Mouse (Mus musculus) layer of hippocampus, adult 8-10 months (tissue): Measurements from ENCODE around the gene Olfr1287. TPM values are rescaled to one million over a fixed set of nuclear protein-coding genes. Genes with fewer than 3 reads are reported as not detected.

Experiments
- DNase-seq, 2 experiments: peaks; one replicate each; pipeline ENCODE4 v3.0.0; 2022; ENCODE audit warnings: low spot score in 2 of 2
- total RNA-seq, 4 experiments: library from RNA; stranded (reverse); gene quantifications; 2 replicates each; pipeline ENCODE4 v1.2.4; 2022

The Olfr1287 gene
- not detected for total RNA-seq

DNA sequence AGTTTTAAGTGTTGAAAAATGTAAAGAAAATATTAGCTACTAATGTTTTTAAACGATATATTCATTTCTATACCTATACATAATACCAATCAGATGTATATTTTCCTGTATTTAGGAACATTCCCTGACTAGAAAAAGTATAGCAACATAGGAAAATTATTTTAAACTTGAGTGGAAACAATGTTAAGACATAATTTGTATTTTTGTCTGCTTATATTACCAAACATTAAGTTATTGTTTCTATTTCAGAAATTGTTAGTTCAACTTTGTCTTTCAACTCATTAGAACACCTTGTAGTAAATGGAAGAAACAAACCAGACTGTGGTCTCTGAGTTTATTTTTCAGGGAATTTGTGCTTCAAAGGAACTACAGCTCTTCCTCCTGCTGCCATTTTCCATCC lies at the start of gene Olfr1287:
Olfr1287 (plus strand) TSS at position 301 of the 400 bp plus-strand sequence.
- no peak for DNase-seq

DNA sequence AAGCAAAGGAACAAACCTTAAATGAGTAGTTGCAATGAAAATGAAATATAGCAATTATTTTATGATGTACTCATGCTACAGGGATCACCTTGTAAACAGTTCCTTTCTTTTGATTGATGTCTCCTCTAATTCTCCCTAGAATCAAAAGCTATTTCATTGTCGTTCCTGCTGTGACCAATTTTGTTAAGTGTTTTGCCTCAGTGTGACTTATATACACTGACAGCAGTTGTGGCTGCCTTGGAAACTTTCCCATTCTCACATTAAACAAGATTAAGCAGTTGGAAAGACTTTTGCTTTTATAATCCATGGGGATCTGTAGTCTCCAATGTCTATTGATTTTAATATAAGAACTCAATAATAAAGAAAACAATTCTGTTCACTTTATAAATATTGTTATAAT lies 26.0 kb upstream of the Olfr1287 start, which contains the start of gene Olfr1286:
Olfr1286 (minus strand) TSS at position 185 of the 400 bp plus-strand sequence.
- no peak for DNase-seq

DNA sequence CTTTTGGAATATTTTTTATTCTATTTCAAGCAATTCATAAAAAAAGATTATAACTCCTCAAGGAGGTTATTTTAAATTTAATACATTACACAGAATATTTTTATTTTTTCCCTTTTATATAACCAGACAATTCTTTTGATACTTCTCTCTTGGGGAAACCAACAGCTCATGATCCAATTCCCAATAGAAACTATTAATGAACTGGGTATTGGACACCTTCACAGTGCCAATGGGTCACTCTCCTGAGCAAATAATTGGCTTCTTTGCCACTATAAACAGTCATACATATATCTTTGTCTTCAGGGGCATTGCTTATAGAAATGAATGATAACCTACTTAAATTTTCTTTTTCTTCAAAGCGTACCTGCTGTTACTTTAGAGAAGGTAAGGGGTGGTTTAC lies 24.9 kb downstream of the Olfr1287 start, which contains the start of gene Olfr1288:
Olfr1288 (plus strand) TSS at position 301 of the 400 bp plus-strand sequence.
- DNase-seq = no peak

DNA sequence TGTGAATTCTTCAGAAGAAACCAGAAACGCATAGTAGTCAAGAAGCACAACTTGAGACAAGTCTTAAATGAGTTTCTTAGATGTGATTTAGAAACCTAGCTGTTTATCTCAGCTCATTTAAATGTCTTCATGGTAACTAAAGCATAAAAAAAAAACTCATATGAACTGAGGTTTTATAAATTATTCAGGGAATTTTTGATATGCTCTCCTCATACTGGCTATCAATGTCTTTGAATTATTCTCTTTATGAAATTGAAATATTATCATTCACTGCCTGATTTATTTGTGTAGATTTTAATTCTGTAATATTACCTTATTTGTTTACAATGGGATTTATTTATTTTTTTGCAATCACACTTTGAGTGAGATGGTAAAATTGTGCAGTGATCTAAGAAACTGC lies 31.6 kb downstream of the Olfr1287 start, which contains the start of gene Olfr1289:
Olfr1289 (plus strand) TSS at position 301 of the 400 bp plus-strand sequence.
- no peak for DNase-seq

DNA sequence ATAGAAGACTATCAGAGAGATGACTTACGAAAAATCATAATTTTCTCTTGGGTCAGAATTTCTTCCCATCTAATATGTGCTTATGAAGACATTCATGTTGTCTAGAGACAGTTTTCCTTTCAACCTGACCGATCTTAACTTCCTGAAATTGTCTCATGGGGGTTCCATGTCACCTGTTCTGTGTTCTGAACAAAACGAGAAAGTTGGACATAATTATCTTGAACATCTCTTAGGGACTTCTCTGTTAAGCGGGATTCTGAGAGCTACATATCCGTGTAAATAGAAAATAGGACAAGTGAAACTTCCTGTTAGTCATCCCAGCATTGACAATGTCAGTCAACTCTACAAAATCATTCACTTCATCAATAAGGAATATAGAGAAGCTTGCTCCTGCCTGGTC lies 44.8 kb downstream of the Olfr1287 start, which contains the start of gene Olfr1290:
Olfr1290 (minus strand) TSS at position 101 of the 400 bp plus-strand sequence.
- no peak for DNase-seq

DNA sequence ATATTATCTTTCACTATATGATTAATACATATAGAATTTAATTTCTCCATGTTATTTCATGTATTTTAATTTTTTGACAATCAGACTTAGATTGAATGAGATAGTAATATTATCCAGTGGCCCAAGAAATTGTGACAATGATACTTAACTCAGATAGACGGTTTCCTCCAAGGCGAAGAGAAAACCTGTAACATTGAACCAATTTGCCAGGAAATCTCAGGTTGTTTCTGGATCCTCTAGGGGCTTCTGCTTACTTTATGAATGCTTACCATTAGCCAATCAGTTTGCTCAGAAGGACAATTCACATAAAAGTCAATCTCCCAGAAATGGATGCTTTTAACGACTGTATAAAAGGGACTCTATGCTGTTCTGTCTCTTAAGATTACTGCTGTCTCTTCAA lies 47.9 kb downstream of the Olfr1287 start, which contains the start of gene Olfr1291-ps1:
Olfr1291-ps1 (plus strand) TSS at position 301 of the 400 bp plus-strand sequence.
- DNase-seq = no peak

Other genes starting within 250 kb of the Olfr1287 start
- not detected for gene 4930430A15Rik, start 219.5 kb upstream of the Olfr1287 start, total RNA-seq
- gene Olfr1275, start 213.9 kb upstream of the Olfr1287 start, total RNA-seq = not detected
- gene Olfr1276, start 194.6 kb upstream of the Olfr1287 start, total RNA-seq = not detected
- not detected for gene Olfr1277, start 175.0 kb upstream of the Olfr1287 start, total RNA-seq
- gene Olfr1278, start 159.0 kb upstream of the Olfr1287 start, total RNA-seq = not detected
- gene Olfr1279, start 148.5 kb upstream of the Olfr1287 start, total RNA-seq = not detected
- not detected for gene Olfr1280, start 135.1 kb upstream of the Olfr1287 start, total RNA-seq
- gene Olfr1281, start 122.6 kb upstream of the Olfr1287 start, total RNA-seq = not detected
- gene Olfr1282, start 113.1 kb upstream of the Olfr1287 start, total RNA-seq = not detected
- not detected for gene Olfr1283, start 82.4 kb upstream of the Olfr1287 start, total RNA-seq
- gene Olfr1284, start 73.6 kb upstream of the Olfr1287 start, total RNA-seq = not detected
- not detected for gene Olfr1286, start 26.0 kb upstream of the Olfr1287 start, total RNA-seq
- not detected for gene Olfr1288, start 25.0 kb downstream of the Olfr1287 start, total RNA-seq
- not detected for gene Olfr1289, start 31.7 kb downstream of the Olfr1287 start, total RNA-seq
- not detected for gene Olfr1290, start 44.7 kb downstream of the Olfr1287 start, total RNA-seq
- gene Olfr1291-ps1, start 48.0 kb downstream of the Olfr1287 start, total RNA-seq = not detected
- gene Olfr1293-ps, start 76.1 kb downstream of the Olfr1287 start, total RNA-seq = not detected
- gene Olfr1294, start 91.1 kb downstream of the Olfr1287 start, total RNA-seq = not detected
- not detected for gene Olfr1295, start 120.5 kb downstream of the Olfr1287 start, total RNA-seq
- not detected for gene Olfr1297, start 177.4 kb downstream of the Olfr1287 start, total RNA-seq
- not detected for gene Olfr1298, start 200.1 kb downstream of the Olfr1287 start, total RNA-seq
- gene Olfr1299, start 212.3 kb downstream of the Olfr1287 start, total RNA-seq = not detected